Mouse (Mus musculus): ENCODE results near the gene Prpf40b.
"Not testable (repeated sequence)": the region's sequence is repeated elsewhere in the genome, so short reads cannot be mapped to it uniquely, and the experiment has no call there.

Prpf40b gene

GRCm38 (mm10) chr15:99294813-99295374 is at the start of gene Prpf40b:
TSS of gene Prpf40b (plus strand) at chr15:99295087.
- peak; percentile 91 for DNase-seq (ENCODE audit: low read depth)

GRCm38 (mm10) chr15:99246736-99247135 is 48.2 kb upstream of the Prpf40b start:
- not testable (repeated sequence) for DNase-seq (ENCODE audit: low read depth)

GRCm38 (mm10) chr15:99248972-99249371 is 45.9 kb upstream of the Prpf40b start:
- no peak for DNase-seq (ENCODE audit: low read depth)

DNA sequence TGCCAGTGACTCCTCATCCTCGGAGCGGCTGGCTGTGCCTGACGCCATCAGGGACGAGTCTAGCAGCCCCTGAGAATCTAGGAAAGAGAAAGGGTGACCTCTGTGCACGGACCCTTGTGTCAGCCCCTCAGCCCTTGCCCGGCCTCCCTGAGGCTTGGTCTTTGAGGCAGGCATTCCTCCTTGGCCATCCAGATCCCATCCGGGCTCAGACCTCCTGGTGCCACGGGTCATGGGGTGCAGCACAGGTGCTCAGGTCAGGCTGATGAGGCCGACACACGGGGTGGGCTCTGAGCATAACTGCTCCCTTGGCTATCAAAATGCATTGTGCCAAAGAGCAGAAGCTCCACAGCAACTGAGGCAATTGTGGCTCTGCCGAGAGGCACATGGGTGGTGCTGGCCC is 44.9 kb upstream of the Prpf40b start:
- no peak for DNase-seq (ENCODE audit: low read depth)

- DNase-seq (ENCODE audit: low read depth) = peak; percentile 52
Measured at GRCm38 (mm10) chr15:99251111-99251510, 43.8 kb upstream of the Prpf40b start.

- peak; percentile 99 for DNase-seq (ENCODE audit: low read depth)
Measured at GRCm38 (mm10) chr15:99251626-99252380, 43.1 kb upstream of the Prpf40b start, which contains the start of gene Mcrs1. TSS of gene Mcrs1 (minus strand) at chr15:99251961.

DNA sequence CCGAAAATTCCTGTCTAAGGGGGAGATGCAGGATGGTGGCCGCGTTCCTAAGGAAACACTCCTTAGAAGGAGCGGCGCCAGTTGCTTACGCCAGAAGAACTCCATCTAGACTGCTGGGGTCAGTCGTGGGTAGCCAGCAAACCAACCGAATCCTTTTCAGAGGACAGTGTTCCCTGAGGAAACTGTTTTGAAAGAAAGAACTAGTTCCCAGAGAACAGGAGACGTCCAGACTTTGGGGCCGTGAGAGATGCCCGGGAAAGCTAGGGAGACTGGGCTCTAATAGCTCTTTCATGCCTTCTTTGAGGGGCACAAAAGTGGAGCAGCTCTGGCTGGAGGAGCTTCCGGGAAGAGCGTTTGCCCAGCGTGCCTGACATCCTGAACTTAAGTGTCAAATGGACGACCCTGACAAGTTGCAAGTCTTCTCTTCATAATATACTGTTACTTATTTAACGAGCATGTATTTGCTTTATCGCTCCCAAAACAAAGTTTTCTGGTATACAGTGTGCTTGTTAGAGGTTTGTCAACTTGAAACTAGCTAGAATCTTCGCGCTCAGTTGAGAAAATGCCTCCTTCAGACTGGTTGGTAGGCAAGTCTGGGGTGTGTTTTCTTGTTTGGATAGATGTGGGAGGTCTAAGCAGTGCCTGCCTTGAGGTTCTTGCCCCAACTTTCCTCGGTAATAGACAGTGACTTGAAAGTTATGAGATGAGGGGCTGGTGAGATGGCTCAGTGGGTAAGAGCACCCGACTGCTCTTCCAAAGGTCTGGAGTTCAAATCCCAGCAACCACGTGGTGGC is 42.3 kb upstream of the Prpf40b start:
- DNase-seq (ENCODE audit: low read depth) = peak; percentile 54

GRCm38 (mm10) chr15:99253175-99253479 is 41.8 kb upstream of the Prpf40b start:
- not testable (repeated sequence) for DNase-seq (ENCODE audit: low read depth)

GRCm38 (mm10) chr15:99253772-99254171 is 41.1 kb upstream of the Prpf40b start:
- no peak for DNase-seq (ENCODE audit: low read depth)

GRCm38 (mm10) chr15:99254477-99255005 is 40.3 kb upstream of the Prpf40b start:
- no peak for DNase-seq (ENCODE audit: low read depth)

GRCm38 (mm10) chr15:99255241-99255749 is 39.6 kb upstream of the Prpf40b start:
- no peak for DNase-seq (ENCODE audit: low read depth)

- no peak for DNase-seq (ENCODE audit: low read depth)
Measured at GRCm38 (mm10) chr15:99259167-99259729, 35.6 kb upstream of the Prpf40b start.

- DNase-seq (ENCODE audit: low read depth) = peak; percentile 70
Measured at GRCm38 (mm10) chr15:99259730-99260252, 35.1 kb upstream of the Prpf40b start.

- DNase-seq (ENCODE audit: low read depth) = no peak
Measured at GRCm38 (mm10) chr15:99262702-99263101, 32.2 kb upstream of the Prpf40b start.

GRCm38 (mm10) chr15:99264363-99264762 is 30.5 kb upstream of the Prpf40b start:
- DNase-seq (ENCODE audit: low read depth) = no peak

DNA sequence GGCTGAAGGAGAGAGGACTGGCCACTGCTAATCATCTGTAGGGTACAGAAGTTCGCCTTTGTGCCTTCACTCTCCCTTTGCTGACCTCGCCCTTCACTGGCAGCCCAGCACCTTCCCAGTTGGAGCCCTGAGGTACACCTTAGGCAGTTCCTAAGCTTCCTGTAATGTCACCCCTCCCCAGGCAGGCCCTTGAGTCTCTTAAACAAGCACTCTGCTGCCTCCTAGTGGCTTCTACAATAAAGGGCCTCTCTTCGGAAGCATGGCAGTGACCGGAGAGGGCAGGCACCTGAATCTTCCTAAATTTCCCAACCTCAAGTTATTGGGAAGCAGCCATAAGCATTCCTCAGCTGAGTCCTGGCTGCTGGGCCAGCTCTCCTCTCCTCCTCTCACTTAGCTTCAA is 29.2 kb upstream of the Prpf40b start:
- peak; percentile 91 for DNase-seq (ENCODE audit: low read depth)

DNA sequence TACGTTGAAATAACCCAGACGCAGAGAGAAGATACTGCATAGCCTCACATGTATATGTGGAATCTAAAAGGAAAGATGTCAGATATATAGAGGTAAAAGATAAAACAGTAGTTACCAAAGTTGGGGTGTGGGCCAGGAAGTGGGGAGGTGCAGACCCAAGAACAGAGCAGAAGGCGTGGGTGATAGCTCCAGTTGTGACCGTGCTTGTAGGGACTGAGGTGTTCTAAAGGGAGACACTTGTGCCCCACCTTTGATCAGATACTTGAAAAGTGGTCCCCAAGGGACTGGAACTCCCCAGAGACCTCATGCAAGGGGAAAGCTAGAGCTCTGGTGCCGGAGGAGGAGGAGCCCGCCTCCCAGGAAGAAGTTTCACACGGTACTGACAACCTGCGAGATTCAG is 18.8 kb upstream of the Prpf40b start:
- DNase-seq (ENCODE audit: low read depth) = peak; percentile 70

- no peak for DNase-seq (ENCODE audit: low read depth)
Measured at GRCm38 (mm10) chr15:99278271-99278670, 16.6 kb upstream of the Prpf40b start.

- DNase-seq (ENCODE audit: low read depth) = peak; percentile 47
Measured at GRCm38 (mm10) chr15:99283456-99283855, 11.4 kb upstream of the Prpf40b start.

- no peak for DNase-seq (ENCODE audit: low read depth)
Measured at GRCm38 (mm10) chr15:99284527-99285188, 10.2 kb upstream of the Prpf40b start.

- DNase-seq (ENCODE audit: low read depth) = no peak
Measured at GRCm38 (mm10) chr15:99285189-99285535, 9.7 kb upstream of the Prpf40b start.
